Mouse (Mus musculus) neural tube, embryonic 13.5 days (tissue): Measurements from ENCODE around the gene Rbms1. TPM values are rescaled to one million over a fixed set of nuclear protein-coding genes. Genes with fewer than 3 reads are reported as not detected.

Experiments
- ATAC-seq: fragments of 200-750 bp; cut with Nextera tagmentation; 2 replicates; pipeline ENCODE4 v1.8.0; 2017; ENCODE audit warnings: low read depth, mild to moderate bottlenecking, moderate TSS enrichment, moderate library complexity
- H3K27ac ChIP-seq: fragments of 300-500 bp; sonication (generic); replicated peaks from 2 replicates; pipeline ENCODE4 v1.5.1; 2015; ENCODE audit warnings: moderate library complexity, mild to moderate bottlenecking, inconsistent platforms
- H3K27me3 ChIP-seq: fragments of 300-500 bp; sonication (generic); 2 replicates; pipeline ENCODE4 v1.6.1; 2015; ENCODE audit warnings: mild to moderate bottlenecking, inconsistent platforms
- H3K36me3 ChIP-seq: fragments of 300-500 bp; sonication (generic); 2 replicates; pipeline ENCODE4 v1.6.1; 2015; ENCODE audit warnings: mild to moderate bottlenecking, inconsistent platforms
- H3K4me1 ChIP-seq: fragments of 300-500 bp; sonication (generic); replicated peaks from 2 replicates; pipeline ENCODE4 v1.6.1; 2015; ENCODE audit warnings: inconsistent platforms
- H3K4me2 ChIP-seq: fragments of 300-500 bp; sonication (generic); 2 replicates; pipeline ENCODE4 v1.6.1; 2015; ENCODE audit warnings: inconsistent platforms, mild to moderate bottlenecking, moderate library complexity
- H3K4me3 ChIP-seq: fragments of 300-500 bp; sonication (generic); 2 replicates; pipeline ENCODE4 v1.5.1; 2015; ENCODE audit warnings: mild to moderate bottlenecking, inconsistent platforms
- H3K9ac ChIP-seq: fragments of 300-500 bp; sonication (generic); 2 replicates; pipeline ENCODE4 v1.6.1; 2015; ENCODE audit warnings: moderate library complexity, mild to moderate bottlenecking, inconsistent platforms
- H3K9me3 ChIP-seq: fragments of 300-500 bp; sonication (generic); 2 replicates; pipeline ENCODE4 v1.6.1; 2016; ENCODE audit warnings: inconsistent platforms
- WGBS: fragments of 180-500 bp; shearing (Covaris S2); methylation state at CpG from one replicate; pipeline ENCODE4 v1.1.7; 2015; 5-methylcytosine and 5-hydroxymethylcytosine counted together
- polyA plus RNA-seq: library from polyadenylated mRNA; unstranded; fragments of >200 nt; fragmentation: Nextera tagmentation; extraction: Ambion mirVana; gene quantifications from 2 replicates; pipeline ENCODE4 v1.2.1, GENCODE M21; 2015

Rbms1 gene
- polyA plus RNA-seq, 1 experiment from 2014 or later, result 72.0 TPM

GRCm38 (mm10) chr2:60808822-60809221 is 154.2 kb downstream of the Rbms1 start:
- no peak overlapping the region for H3K4me2 ChIP-seq
- no peaks in the 10 kb centered on the region for H3K9me3 ChIP-seq
- 83% methylated on average over 6 of the region's 6 CpGs for WGBS
- ATAC-seq, result no peak
- 0 out of 2 replicates have a peak overlapping the region, but pooled peaks have one; percentile 25 for H3K27ac ChIP-seq
- no peak overlapping the region for H3K4me3 ChIP-seq
- no peaks in the 10 kb centered on the region for H3K36me3 ChIP-seq
- H3K27me3 ChIP-seq, result no peaks in the 10 kb centered on the region
- no peak overlapping the region for H3K9ac ChIP-seq
- H3K4me1 ChIP-seq, result peaks cover 37% of the 10 kb centered on the region

DNA sequence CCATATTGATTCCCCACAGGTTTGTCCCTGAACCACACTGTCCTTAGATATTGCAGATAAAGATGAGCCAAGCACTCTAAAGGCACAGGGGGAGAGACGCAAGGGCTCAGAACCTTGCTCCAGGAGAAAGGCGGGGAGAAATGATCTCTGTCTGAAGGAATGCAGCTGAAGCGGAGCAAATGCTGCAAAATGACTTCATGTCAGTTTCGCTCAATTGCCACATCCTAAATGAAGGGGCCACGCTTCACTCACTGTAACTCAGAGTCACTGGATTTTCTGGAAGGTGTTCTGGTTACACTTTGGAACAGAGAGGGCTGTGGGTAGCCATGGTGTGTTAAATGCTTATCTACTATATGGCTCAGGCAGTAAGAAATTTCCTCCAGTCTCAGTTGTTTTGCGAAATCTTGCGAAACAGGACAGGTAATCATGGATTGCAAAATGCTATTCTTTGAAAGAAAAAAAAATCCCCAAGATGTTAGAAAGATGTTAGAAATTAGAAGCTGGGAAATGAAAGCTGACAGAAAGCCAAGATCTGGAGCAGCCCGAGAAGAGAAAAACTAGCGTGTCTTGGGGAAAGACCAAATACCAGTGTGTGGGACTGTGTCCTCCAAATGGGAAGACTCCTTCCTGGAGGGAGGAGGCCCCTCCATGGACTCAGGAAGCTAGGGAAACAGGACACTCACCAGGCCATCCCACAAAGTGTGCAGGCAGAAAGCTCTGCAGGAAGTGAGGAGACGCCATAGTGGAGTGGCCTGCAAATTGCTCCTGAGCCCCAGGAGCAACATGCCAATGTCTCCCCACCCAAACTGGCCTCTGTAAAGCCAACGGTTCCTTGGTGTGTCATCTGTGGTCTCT is 155.4 kb downstream of the Rbms1 start:
- no peak for ATAC-seq
- Histone ChIP-seq H3K27ac (0 out of 2 replicates have a peak overlapping the region, but pooled peaks have one; percentile 42), H3K4me3 (no peak overlapping the region), H3K27me3 (no peaks in the 10 kb centered on the region), H3K9me3 (no peaks in the 10 kb centered on the region), H3K4me1 (peaks cover 33% of the 10 kb centered on the region), H3K9ac (no peak overlapping the region), H3K4me2 (no peak overlapping the region), H3K36me3 (no peaks in the 10 kb centered on the region)
- WGBS, result 77% methylated on average over 11 of the region's 11 CpGs

DNA sequence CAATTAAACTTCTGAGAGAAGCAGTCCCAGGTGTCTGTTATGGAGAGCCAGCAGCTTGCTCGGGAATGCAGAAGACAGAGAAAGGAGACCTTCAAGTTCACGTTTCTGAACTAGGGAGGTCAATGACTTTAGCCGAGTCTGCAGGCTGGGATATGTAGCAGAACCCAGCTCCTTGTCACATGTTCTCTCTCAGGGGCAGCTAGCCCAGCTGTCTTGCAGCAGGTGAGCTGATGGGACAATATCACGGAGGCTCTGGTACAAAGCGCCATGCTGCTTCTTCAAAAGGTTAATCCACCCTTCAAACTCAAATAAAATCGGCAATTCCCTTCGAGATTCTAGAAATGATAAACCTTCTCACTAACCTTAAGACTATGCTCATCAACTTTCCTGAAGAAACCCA is 158.2 kb downstream of the Rbms1 start:
- H3K4me1 ChIP-seq, result peaks cover 55% of the 10 kb centered on the region
- H3K9ac ChIP-seq, result no peak overlapping the region
- no peaks in the 10 kb centered on the region for H3K36me3 ChIP-seq
- no peak overlapping the region for H3K27ac ChIP-seq
- H3K9me3 ChIP-seq, result no peaks in the 10 kb centered on the region
- no peak overlapping the region for H3K4me2 ChIP-seq
- no peaks in the 10 kb centered on the region for H3K27me3 ChIP-seq
- no peak for ATAC-seq
- no peak overlapping the region for H3K4me3 ChIP-seq
- WGBS, result 63% methylated on average over 7 of the region's 7 CpGs

DNA sequence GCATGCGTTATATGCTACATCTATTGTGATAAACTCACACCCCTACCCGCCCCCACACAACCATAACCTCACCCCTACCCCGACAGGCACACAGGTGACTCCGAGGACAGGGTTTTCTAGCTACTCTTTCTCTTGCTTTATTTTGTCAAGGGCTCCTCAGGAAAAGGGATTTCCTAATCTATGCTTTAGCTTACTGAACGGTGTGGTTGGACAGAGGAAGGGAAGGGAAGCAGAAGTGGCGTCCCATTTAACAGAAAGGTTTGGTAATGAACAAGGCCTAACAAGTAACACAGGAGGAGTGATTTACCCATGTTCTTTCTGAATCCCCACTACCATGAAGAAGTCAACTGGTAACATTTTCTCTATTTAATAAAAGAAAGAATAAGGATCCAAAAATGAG is 159.6 kb downstream of the Rbms1 start:
- Histone ChIP-seq H3K9me3 (no peaks in the 10 kb centered on the region), H3K36me3 (no peaks in the 10 kb centered on the region), H3K27me3 (no peaks in the 10 kb centered on the region), H3K4me2 (no peak overlapping the region), H3K9ac (no peak overlapping the region), H3K27ac (no peak overlapping the region), H3K4me1 (peaks cover 56% of the 10 kb centered on the region), H3K4me3 (no peak overlapping the region)
- 93% methylated on average over 6 of the region's 6 CpGs for WGBS
- ATAC-seq, result no peak

- Histone ChIP-seq H3K9ac (no peak overlapping the region), H3K9me3 (no peaks in the 10 kb centered on the region), H3K4me1 (peaks cover 54% of the 10 kb centered on the region), H3K27me3 (no peaks in the 10 kb centered on the region), H3K4me3 (no peak overlapping the region), H3K27ac (no peak overlapping the region), H3K36me3 (no peaks in the 10 kb centered on the region), H3K4me2 (no peak overlapping the region)
- no peak for ATAC-seq
- 69% methylated on average over 8 of the region's 8 CpGs for WGBS
Observed at GRCm38 (mm10) chr2:60802828-60803227, 160.2 kb downstream of the Rbms1 start.

DNA sequence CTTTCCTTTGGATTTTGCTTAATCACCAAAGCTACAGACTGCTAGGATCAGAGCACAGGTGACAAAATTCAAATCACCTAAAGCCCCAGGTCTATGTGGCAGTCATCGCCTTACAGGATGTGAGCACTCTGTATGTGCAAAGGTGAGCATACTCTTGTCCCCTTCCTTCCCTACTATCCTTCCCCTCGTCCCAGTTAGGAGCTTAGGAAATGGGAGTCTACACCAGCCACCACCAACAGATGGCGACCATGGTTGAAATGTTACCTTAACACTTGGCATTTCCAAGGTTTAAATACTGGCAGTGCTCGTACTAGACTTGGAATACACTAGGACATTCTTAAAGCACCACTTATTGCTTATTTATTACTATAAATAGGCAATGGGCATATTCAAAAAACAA is 160.8 kb downstream of the Rbms1 start:
- Histone ChIP-seq H3K9ac (no peak overlapping the region), H3K4me3 (no peak overlapping the region), H3K4me1 (peaks cover 53% of the 10 kb centered on the region), H3K36me3 (no peaks in the 10 kb centered on the region), H3K27ac (no peak overlapping the region), H3K9me3 (no peaks in the 10 kb centered on the region), H3K27me3 (no peaks in the 10 kb centered on the region), H3K4me2 (no peak overlapping the region)
- WGBS, result 29% methylated on average over 4 of the region's 4 CpGs
- ATAC-seq, result no peak

DNA sequence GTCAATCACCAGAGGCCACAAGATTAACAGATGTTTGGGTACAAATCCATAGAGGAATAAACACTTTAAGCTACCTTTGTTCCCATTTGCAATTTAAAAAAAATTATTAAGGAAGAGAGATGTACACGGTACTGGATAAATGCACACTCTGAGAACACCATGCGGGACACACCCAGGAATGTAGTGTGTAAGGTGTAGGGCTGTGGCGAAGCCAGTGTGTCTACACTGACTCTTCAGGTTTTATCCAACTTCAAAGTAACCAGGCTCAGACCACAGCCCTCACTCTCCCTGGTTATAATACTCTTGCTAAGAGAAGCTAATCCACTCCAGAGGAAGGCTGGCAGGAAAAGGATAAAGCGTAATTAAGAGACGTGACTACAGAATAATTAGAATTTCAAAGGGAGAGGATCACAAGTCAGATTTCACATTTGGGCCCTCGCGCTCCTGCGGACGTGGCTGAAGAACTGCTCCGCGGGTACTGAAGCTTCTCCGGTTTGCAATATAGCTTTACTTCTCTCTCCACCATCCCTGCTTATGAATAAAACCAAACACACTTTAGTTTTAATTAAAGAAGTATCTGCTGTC is 161.3 kb downstream of the Rbms1 start:
- Histone ChIP-seq H3K9ac (no peak overlapping the region; the same call in 1 of the 2 replicates), H3K4me2 (peak overlapping the region; percentile 18; the same call in 1 of the 2 replicates), H3K4me3 (no peak overlapping the region), H3K27me3 (no peaks in the 10 kb centered on the region), H3K27ac (no peak overlapping the region), H3K36me3 (no peaks in the 10 kb centered on the region), H3K9me3 (no peaks in the 10 kb centered on the region), H3K4me1 (peaks cover 55% of the 10 kb centered on the region)
- 64% methylated on average over 12 of the region's 12 CpGs for WGBS
- ATAC-seq, result no peak

DNA sequence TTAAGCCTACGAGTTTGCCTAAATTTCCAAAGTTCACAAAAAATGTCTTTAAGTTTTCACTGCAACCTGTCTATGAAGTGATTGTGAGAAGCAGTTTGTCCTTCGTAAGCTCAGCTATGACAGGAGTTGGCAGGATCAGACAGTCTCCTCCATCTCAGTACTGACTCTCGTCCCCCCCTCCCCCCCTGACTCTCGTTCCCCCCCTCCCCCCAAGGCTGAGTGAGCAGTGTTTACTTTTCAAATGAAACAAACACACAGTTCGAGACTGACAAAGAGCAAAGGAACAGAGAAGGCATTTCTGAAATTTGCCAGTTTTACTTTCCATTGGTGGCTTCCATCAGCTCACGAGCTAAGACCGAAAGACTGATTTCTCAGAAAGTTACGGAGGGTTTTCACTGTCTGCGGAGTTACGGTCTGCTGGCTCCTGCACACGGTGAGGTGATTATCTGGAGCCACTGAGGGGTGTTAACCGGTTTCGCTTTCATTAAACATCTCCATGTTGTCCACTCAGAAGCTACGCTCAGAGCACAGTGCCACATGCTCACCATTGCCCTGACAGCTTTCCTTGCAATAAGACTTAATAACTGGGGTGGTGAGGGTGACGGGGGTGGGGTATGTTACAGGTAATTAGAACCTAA is 162.0 kb downstream of the Rbms1 start:
- ATAC-seq, result no peak
- peaks cover 62% of the 10 kb centered on the region for H3K4me1 ChIP-seq
- H3K4me3 ChIP-seq, result no peak overlapping the region
- WGBS, result 37% methylated on average over 15 of the region's 15 CpGs
- peak overlapping the region; percentile 18 for H3K4me2 ChIP-seq
- no peaks in the 10 kb centered on the region for H3K9me3 ChIP-seq
- H3K27me3 ChIP-seq, result no peaks in the 10 kb centered on the region
- no peak overlapping the region; the same call in 1 of the 2 replicates for H3K9ac ChIP-seq
- no peaks in the 10 kb centered on the region for H3K36me3 ChIP-seq
- H3K27ac ChIP-seq, result no peak overlapping the region

DNA sequence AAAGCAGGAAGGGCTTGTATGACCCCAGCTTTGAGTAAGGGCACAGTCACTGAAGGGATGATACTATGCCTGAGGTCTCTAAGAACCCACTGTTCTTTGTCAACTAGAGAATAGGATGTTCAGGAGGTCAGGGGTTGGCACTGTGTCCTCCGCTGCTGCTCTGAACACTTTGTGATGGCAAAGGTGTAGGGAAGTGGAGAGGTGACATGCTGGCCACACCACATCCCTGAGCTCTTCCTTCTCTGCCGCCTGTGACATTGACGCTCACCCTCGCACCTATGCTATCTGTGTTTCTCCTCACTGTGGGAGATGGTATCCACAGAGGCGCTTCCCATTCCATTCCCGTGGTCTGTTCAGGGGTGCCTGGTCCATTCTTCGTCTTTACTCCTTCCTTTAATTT is 163.2 kb downstream of the Rbms1 start:
- peaks cover 66% of the 10 kb centered on the region for H3K4me1 ChIP-seq
- H3K4me3 ChIP-seq, result no peak overlapping the region
- H3K4me2 ChIP-seq, result no peak overlapping the region
- no peaks in the 10 kb centered on the region for H3K36me3 ChIP-seq
- no peak overlapping the region for H3K27ac ChIP-seq
- H3K9me3 ChIP-seq, result no peaks in the 10 kb centered on the region
- no peak for ATAC-seq
- no peak overlapping the region for H3K9ac ChIP-seq
- no peaks in the 10 kb centered on the region for H3K27me3 ChIP-seq
- WGBS, result 82% methylated on average over 7 of the region's 7 CpGs

GRCm38 (mm10) chr2:60798767-60799529 is 164.0 kb downstream of the Rbms1 start:
- Histone ChIP-seq H3K9ac (no peak overlapping the region), H3K4me2 (no peak overlapping the region), H3K9me3 (no peaks in the 10 kb centered on the region), H3K36me3 (no peaks in the 10 kb centered on the region), H3K4me1 (peaks cover 57% of the 10 kb centered on the region), H3K27ac (no peak overlapping the region), H3K4me3 (no peak overlapping the region), H3K27me3 (no peaks in the 10 kb centered on the region)
- ATAC-seq, result no peak
- WGBS, result 78% methylated on average over 17 of the region's 17 CpGs

DNA sequence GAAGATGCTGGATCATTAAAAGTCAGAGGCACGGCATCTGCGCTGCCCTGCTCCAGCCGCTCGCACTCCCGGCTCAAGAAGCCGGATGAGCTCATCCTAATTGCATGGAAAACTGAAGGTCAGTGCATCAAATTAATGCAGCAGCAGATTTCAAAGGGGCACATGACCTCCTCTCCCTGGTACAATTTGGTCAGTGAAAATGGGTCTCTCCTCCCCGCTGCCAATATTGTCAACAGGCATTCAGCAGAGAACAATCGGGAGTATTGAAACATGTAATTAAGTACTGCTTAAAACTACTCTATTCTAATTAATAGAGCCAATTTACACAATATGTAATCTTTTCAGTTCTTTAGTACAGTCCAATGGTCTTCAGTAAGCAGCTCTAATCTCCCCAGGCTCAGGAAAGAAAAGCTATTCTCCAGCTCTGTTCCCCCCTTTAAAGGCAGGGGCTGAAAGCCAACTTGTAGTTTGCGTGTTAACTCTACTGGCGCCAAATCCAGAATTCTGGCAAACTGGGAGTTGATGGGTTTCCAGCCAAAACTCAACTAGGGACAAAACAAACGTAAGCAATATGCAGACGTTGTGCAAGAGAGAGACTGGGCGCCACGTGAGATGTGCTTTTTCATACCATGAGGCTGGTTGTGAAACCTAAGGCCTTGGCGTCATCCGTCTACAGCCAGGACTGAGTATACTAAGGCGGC is 165.9 kb downstream of the Rbms1 start:
- WGBS, result 57% methylated on average over 17 of the region's 17 CpGs
- no peaks in the 10 kb centered on the region for H3K36me3 ChIP-seq
- peaks cover 54% of the 10 kb centered on the region for H3K4me1 ChIP-seq
- no peak overlapping the region for H3K4me3 ChIP-seq
- H3K9me3 ChIP-seq, result no peaks in the 10 kb centered on the region
- H3K27ac ChIP-seq, result peak overlapping the region; percentile 46; the same call in 1 of the 2 replicates
- H3K4me2 ChIP-seq, result 0 out of 2 replicates have a peak overlapping the region, but pooled peaks have one; percentile 1
- peak; percentile 54; the same call in 1 of the 2 replicates for ATAC-seq
- no peaks in the 10 kb centered on the region for H3K27me3 ChIP-seq
- H3K9ac ChIP-seq, result no peak overlapping the region
